Mouse (Mus musculus): ENCODE results near the gene Rfc2. TPM values are rescaled to one million over a fixed set of nuclear protein-coding genes. Genes with fewer than 3 reads are reported as not detected.
"Not testable (repeated sequence)": the region's sequence is repeated elsewhere in the genome, so short reads cannot be mapped to it uniquely, and the experiment has no call there.

Gene Rfc2
- total RNA-seq, 1 experiment from 2014 or later = 70.5 TPM

- peak; percentile 36; the same call in 1 of the 2 replicates for ATAC-seq (ENCODE audit: extremely low read depth, insufficient number of reproducible peaks, low FRiP score, poor library complexity, severe bottlenecking)
Observed at GRCm38 (mm10) chr5:134637820-134638367, 56.7 kb downstream of the Rfc2 start.

- no peak for ATAC-seq (ENCODE audit: extremely low read depth, insufficient number of reproducible peaks, low FRiP score, poor library complexity, severe bottlenecking)
Observed at GRCm38 (mm10) chr5:134638461-134639268, 57.5 kb downstream of the Rfc2 start.

- ATAC-seq (ENCODE audit: extremely low read depth, insufficient number of reproducible peaks, low FRiP score, poor library complexity, severe bottlenecking) = peak; percentile 92
Observed at GRCm38 (mm10) chr5:134639269-134639682, 58.1 kb downstream of the Rfc2 start, which contains the start of gene Eif4h. Eif4h (minus strand) TSS chr5:134639490.

GRCm38 (mm10) chr5:134640371-134640770 lies 59.2 kb downstream of the Rfc2 start:
- ATAC-seq (ENCODE audit: extremely low read depth, insufficient number of reproducible peaks, low FRiP score, poor library complexity, severe bottlenecking) = no peak

GRCm38 (mm10) chr5:134644121-134644520 lies 63.0 kb downstream of the Rfc2 start:
- ATAC-seq (ENCODE audit: extremely low read depth, insufficient number of reproducible peaks, low FRiP score, poor library complexity, severe bottlenecking) = no peak

GRCm38 (mm10) chr5:134644643-134645118 lies 63.5 kb downstream of the Rfc2 start:
- ATAC-seq (ENCODE audit: extremely low read depth, insufficient number of reproducible peaks, low FRiP score, poor library complexity, severe bottlenecking) = no peak

- ATAC-seq (ENCODE audit: extremely low read depth, insufficient number of reproducible peaks, low FRiP score, poor library complexity, severe bottlenecking) = no peak
Observed at GRCm38 (mm10) chr5:134646461-134646860, 65.3 kb downstream of the Rfc2 start.

- ATAC-seq (ENCODE audit: extremely low read depth, insufficient number of reproducible peaks, low FRiP score, poor library complexity, severe bottlenecking) = no peak
Observed at GRCm38 (mm10) chr5:134647394-134647793, 66.2 kb downstream of the Rfc2 start.

GRCm38 (mm10) chr5:134648976-134649375 lies 67.8 kb downstream of the Rfc2 start:
- ATAC-seq (ENCODE audit: extremely low read depth, insufficient number of reproducible peaks, low FRiP score, poor library complexity, severe bottlenecking) = not testable (repeated sequence)

- ATAC-seq (ENCODE audit: extremely low read depth, insufficient number of reproducible peaks, low FRiP score, poor library complexity, severe bottlenecking) = peak; percentile 46; the same call in 1 of the 2 replicates
Observed at GRCm38 (mm10) chr5:134650926-134651325, 69.8 kb downstream of the Rfc2 start.

Other genes starting within 250 kb of the Rfc2 start
- not detected in 2 replicates for gene Gtf2ird1, start 124.7 kb upstream of the Rfc2 start, total RNA-seq (2017)
- gene Clip2, start 28.9 kb upstream of the Rfc2 start, total RNA-seq (2017) = 10.4 and 28.0 TPM in 2 replicates
- not detected in 2 replicates for gene Syna, start 21.2 kb upstream of the Rfc2 start, total RNA-seq (2017)
- gene Lat2, start 33.7 kb downstream of the Rfc2 start, total RNA-seq (2017) = 170 and 179 TPM in 2 replicates
- 196 and 215 TPM in 2 replicates for gene Eif4h, start 58.1 kb downstream of the Rfc2 start, total RNA-seq (2017)
- 5.4 and 6.3 TPM in 2 replicates for gene Limk1, start 107.2 kb downstream of the Rfc2 start, total RNA-seq (2017)
- not detected in 2 replicates for gene Eln, start 166.0 kb downstream of the Rfc2 start, total RNA-seq (2017)